Mouse (Mus musculus): ENCODE results near the gene Tomm70a. TPM values are rescaled to one million over a fixed set of nuclear protein-coding genes. Genes with fewer than 3 reads are reported as not detected.

Gene Tomm70a
- total RNA-seq (2023; ENCODE audit: inconsistent age), result 29.7 to 31.8 TPM (median 30.5 TPM) in 4 replicates

GRCm38 (mm10) chr16:57120913-57121815, at the start of gene Tomm70a:
TSS of gene Tomm70a (plus strand) at chr16:57121703.

GRCm38 (mm10) chr16:57166611-57167513, 45.4 kb downstream of the Tomm70a start, which contains the start of gene Nit2:
TSS of gene Nit2 (minus strand) at chr16:57167341.

Other genes starting within 250 kb of the Tomm70a start
- not detected in 4 replicates for gene Tmem45a, start 235.5 kb upstream of the Tomm70a start, total RNA-seq (2023; ENCODE audit: inconsistent age)
- gene Lnp1, start 193.6 kb upstream of the Tomm70a start, total RNA-seq (2023; ENCODE audit: inconsistent age), result not detected in 4 replicates
- gene Tmem45a2, start 50.3 kb upstream of the Tomm70a start, total RNA-seq (2023; ENCODE audit: inconsistent age), result not detected in 4 replicates
- gene Nit2, start 45.6 kb downstream of the Tomm70a start, total RNA-seq (2023; ENCODE audit: inconsistent age), result 14.9 to 28.3 TPM (median 17.2 TPM) in 4 replicates
- 51.3 to 62.7 TPM (median 59.2 TPM) in 4 replicates for gene Tbc1d23, start 109.8 kb downstream of the Tomm70a start, total RNA-seq (2023; ENCODE audit: inconsistent age)
- gene Tmem30c, start 171.2 kb downstream of the Tomm70a start, total RNA-seq (2023; ENCODE audit: inconsistent age), result 0.18 to 0.22 TPM in 2 of 4 replicates, not detected in the others
- gene Filip1l, start 231.4 kb downstream of the Tomm70a start, total RNA-seq (2023; ENCODE audit: inconsistent age), result 182 to 197 TPM (median 188 TPM) in 4 replicates

Data from B cell, adult (primary cell).